Mouse (Mus musculus) stomach, embryonic 14.5 days (tissue): Measurements from ENCODE around the gene Car9. TPM values are rescaled to one million over a fixed set of nuclear protein-coding genes. Genes with fewer than 3 reads are reported as not detected.

Experiments
- ATAC-seq: fragments of 200-750 bp; cut with Nextera tagmentation; 2 replicates; pipeline ENCODE4 v1.8.0; 2017; ENCODE audit warnings: low read depth, moderate TSS enrichment; ENCODE audit not compliant: insufficient number of reproducible peaks, insufficient read depth, low FRiP score
- H3K27ac ChIP-seq: fragments of 300-500 bp; sonication (generic); 2 replicates; pipeline ENCODE4 v1.5.1; 2014; ENCODE audit warnings: mild to moderate bottlenecking, low read length, moderate library complexity, mixed read lengths
- H3K27me3 ChIP-seq: fragments of 300-500 bp; sonication (generic); 2 replicates; pipeline ENCODE4 v1.6.1; 2014; ENCODE audit warnings: low read length, control low read depth, mixed read lengths; ENCODE audit not compliant: control insufficient read depth, insufficient read depth
- H3K36me3 ChIP-seq: fragments of 300-500 bp; sonication (generic); 2 replicates; pipeline ENCODE4 v1.6.1; 2014; ENCODE audit warnings: mild to moderate bottlenecking, control low read depth, low read length, moderate library complexity, mixed read lengths; ENCODE audit not compliant: control insufficient read depth, insufficient read depth
- H3K4me1 ChIP-seq: fragments of 300-500 bp; sonication (generic); 2 replicates; pipeline ENCODE4 v1.6.1; 2014; ENCODE audit warnings: low read length, control low read depth, mixed read lengths; ENCODE audit not compliant: control insufficient read depth, insufficient read depth
- H3K4me2 ChIP-seq: fragments of 300-500 bp; sonication (generic); replicated peaks from 2 replicates; pipeline ENCODE4 v1.6.1; 2014; ENCODE audit warnings: low read depth, low read length, control low read depth
- H3K4me3 ChIP-seq: fragments of 300-500 bp; sonication (generic); 2 replicates; pipeline ENCODE4 v1.5.1; 2014; ENCODE audit warnings: low read depth, low read length, control low read depth
- H3K9ac ChIP-seq: fragments of 300-500 bp; sonication (generic); replicated peaks from 2 replicates; pipeline ENCODE4 v1.6.1; 2014; ENCODE audit warnings: low read depth, mild to moderate bottlenecking, control low read depth, low read length, moderate library complexity, mixed read lengths
- H3K9me3 ChIP-seq: fragments of 300-500 bp; sonication (generic); 2 replicates; pipeline ENCODE4 v1.6.1; 2016; ENCODE audit warnings: low read depth, low read length, control low read depth; ENCODE audit not compliant: control insufficient read depth
- WGBS: fragments of 180-500 bp; shearing (Covaris S2); extraction: QIAGEN DNeasy Blood & Tissue Kit; methylation state at CpG from one replicate; pipeline ENCODE4 v1.1.7; 2014; 5-methylcytosine and 5-hydroxymethylcytosine counted together
- polyA plus RNA-seq: library from polyadenylated mRNA; unstranded; fragments of >200 nt; fragmentation: Nextera tagmentation; extraction: Ambion mirVana; gene quantifications from 2 replicates; pipeline ENCODE4 v1.2.1, GENCODE M21; 2014

Car9 gene
- polyA plus RNA-seq, 1 experiment from 2014 or later = 2.8 TPM

DNA sequence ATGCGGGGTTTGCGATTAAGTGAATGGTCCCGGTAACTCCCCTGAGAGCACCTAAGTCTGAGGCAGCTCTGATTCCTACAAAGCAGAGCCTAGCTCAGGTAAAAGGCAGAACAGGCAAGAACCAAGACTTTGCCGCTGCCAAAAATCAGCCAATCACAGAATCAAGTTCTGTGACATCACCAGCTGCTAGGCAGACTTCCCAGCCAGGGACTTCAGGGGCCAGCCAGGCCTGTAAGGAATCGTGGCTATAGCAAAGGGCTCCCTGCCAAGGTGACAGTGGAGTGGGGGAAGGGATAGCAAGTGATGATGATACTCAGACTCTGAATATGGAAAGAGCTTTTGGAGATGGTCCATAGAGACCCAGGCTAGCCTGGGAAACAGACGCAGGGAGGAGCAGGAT lies 13.2 kb downstream of the Car9 start:
- no peak for ATAC-seq
- peaks cover 19% of the 10 kb centered on the region; the same call in 1 of the 2 replicates for H3K4me1 ChIP-seq
- 0 out of 2 replicates have a peak overlapping the region, but pooled peaks have one; percentile 1 for H3K9ac ChIP-seq
- peaks cover 25% of the 10 kb centered on the region for H3K36me3 ChIP-seq
- peak overlapping the region; percentile 49 for H3K4me3 ChIP-seq
- no peaks in the 10 kb centered on the region for H3K9me3 ChIP-seq
- H3K27ac ChIP-seq = peak overlapping the region; percentile 16; the same call in 1 of the 2 replicates
- H3K4me2 ChIP-seq = peak overlapping the region; percentile 68
- 9% methylated on average over 6 of the region's 6 CpGs for WGBS
- no peaks in the 10 kb centered on the region for H3K27me3 ChIP-seq

DNA sequence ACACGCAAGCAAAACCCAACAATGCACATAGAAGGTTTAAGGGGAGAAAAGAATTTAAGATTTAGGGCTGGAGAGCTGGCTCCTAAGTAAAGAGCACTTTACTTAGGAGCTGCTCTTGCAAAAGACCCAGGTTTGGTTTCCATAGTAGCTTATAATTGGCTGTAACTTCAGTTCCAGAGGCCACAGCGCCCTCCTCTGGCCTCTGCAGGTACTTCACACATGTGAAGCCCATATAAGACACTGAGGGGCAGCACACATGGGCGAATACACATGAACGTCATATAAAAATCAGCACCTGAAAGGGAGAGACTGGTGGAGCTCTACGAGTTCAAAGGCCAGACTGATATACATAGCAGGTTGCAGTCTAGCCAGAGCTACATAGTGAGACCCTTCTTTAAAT lies 21.1 kb downstream of the Car9 start:
- WGBS = 71% methylated on average over 5 of the region's 5 CpGs
- Histone ChIP-seq H3K4me3 (no peak overlapping the region), H3K27me3 (no peaks in the 10 kb centered on the region), H3K27ac (no peak overlapping the region), H3K4me2 (no peak overlapping the region), H3K4me1 (peaks cover 8% of the 10 kb centered on the region; the same call in 1 of the 2 replicates), H3K36me3 (peaks cover 19% of the 10 kb centered on the region), H3K9me3 (no peaks in the 10 kb centered on the region), H3K9ac (no peak overlapping the region)
- no peak for ATAC-seq

DNA sequence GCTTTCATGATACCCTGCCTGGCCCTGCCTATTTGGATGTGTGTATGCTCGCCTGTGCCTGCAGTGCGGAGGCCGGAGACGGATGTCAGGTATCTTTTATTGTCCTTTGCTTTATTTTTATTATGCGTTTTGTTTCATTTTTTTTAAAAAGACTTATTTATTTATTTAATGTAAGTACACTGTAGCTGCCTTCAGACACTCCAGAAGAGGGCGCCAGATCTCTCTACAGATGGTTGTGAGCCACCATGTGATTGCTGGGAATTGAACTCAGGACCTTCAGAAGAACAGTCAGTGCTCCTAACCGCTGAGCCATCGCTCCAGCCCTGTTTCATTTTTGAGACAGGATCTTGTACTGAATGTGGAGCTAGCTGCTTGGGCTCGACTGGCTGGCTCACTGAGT lies 21.7 kb downstream of the Car9 start:
- Histone ChIP-seq H3K27me3 (no peaks in the 10 kb centered on the region), H3K4me3 (no peak overlapping the region), H3K4me1 (peaks cover 8% of the 10 kb centered on the region; the same call in 1 of the 2 replicates), H3K27ac (no peak overlapping the region), H3K36me3 (peaks cover 25% of the 10 kb centered on the region), H3K9ac (no peak overlapping the region), H3K4me2 (no peak overlapping the region), H3K9me3 (no peaks in the 10 kb centered on the region)
- no peak for ATAC-seq
- WGBS = 78% methylated on average over 9 of the region's 9 CpGs

DNA sequence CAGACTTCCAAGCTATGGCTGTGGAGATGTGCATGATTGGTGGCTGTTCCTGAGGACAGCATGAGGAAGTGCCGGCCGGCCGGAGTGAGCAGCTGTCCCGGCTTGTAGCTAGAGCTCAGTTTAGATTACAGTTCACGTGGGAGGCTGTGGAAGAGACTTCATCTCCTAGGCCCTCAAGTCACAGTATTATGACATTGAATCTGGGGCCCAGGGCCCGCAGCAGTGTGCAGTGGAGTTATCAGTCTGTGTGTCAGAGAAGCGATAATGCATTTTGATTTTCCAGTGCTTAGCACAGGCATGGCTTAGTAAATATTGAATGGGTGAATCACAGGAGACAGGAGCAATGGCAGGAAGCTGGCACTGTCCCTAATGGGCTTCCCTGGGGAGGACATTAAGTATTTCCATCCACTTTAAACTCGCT lies 23.3 kb downstream of the Car9 start:
- Histone ChIP-seq H3K27me3 (no peaks in the 10 kb centered on the region), H3K9me3 (no peaks in the 10 kb centered on the region), H3K27ac (peak overlapping the region; percentile 33), H3K4me1 (0 out of 2 replicates have a peak, but pooled peaks cover 4% of the 10 kb centered on the region), H3K4me3 (no peak overlapping the region), H3K4me2 (no peak overlapping the region), H3K9ac (no peak overlapping the region), H3K36me3 (peaks cover 40% of the 10 kb centered on the region)
- 52% methylated on average over 8 of the region's 8 CpGs for WGBS
- no peak for ATAC-seq

DNA sequence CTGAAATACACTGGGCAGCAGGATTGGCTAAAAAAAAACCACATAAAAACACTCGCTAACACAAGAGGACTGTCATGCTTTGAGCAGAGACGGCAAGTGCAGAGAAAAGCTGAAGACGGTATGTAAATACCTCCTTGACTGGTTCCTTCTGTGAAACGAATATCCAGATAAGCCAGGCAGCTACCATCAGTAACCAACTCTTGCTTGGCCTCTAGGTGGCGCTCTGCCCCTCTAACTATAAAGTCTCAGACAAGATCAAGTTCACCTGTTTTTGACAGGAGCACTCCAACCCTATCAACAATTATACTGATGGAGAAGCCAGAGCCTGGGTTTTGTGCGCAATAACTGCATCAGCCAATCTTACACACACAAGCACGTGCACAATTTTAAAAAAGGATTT lies 23.8 kb downstream of the Car9 start:
- Histone ChIP-seq H3K9ac (no peak overlapping the region), H3K27ac (peak overlapping the region; percentile 33; the same call in 1 of the 2 replicates), H3K4me1 (0 out of 2 replicates have a peak, but pooled peaks cover 4% of the 10 kb centered on the region), H3K27me3 (no peaks in the 10 kb centered on the region), H3K4me3 (no peak overlapping the region), H3K9me3 (no peaks in the 10 kb centered on the region), H3K36me3 (peaks cover 45% of the 10 kb centered on the region), H3K4me2 (no peak overlapping the region)
- no peak for ATAC-seq
- 14% methylated on average over 7 of the region's 7 CpGs for WGBS

DNA sequence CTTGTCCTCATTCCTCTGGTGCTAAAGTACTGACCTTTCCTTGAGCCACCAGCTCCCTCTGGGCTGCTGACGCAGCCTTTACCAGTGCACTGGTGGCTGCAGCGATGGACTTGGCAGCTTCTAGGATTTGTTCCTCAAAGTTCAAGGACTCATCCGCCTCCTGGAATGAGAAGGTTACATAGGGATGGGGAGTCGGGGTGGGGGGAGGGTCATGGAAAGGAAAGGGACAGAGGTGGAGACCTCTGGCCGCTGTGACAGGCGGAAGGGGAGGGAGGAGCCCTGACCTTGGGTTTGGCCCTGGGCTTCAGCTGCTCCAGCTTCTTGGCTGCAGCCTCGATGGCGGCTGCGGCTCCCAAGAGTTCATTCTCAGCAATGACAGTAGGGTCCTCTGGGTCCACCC lies 26.5 kb downstream of the Car9 start:
- Histone ChIP-seq H3K4me3 (no peak overlapping the region), H3K9me3 (no peaks in the 10 kb centered on the region), H3K27me3 (no peaks in the 10 kb centered on the region), H3K36me3 (peaks cover 70% of the 10 kb centered on the region), H3K4me2 (no peak overlapping the region), H3K9ac (no peak overlapping the region), H3K27ac (no peak overlapping the region), H3K4me1 (0 out of 2 replicates have a peak, but pooled peaks cover 4% of the 10 kb centered on the region)
- 87% methylated on average over 9 of the region's 9 CpGs for WGBS
- ATAC-seq = no peak

DNA sequence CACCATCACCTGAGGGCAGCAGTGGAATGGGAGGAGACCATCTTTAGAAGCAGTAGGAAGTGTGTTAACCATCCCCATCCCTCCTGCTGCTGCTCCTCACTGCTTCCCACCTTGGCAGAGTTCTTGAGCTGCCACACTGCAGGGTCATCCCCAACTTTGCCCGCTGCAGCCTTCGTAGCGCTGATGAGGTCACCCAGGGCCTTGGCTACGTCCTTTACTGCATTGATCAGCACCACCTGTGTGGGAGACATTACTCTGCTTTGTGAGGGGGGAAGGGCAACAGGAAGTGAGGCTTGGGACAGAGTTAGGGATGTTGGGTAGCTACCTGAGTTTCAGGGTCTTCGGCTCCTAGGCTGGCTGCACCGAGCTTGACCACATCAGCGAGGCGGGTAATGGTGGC lies 28.9 kb downstream of the Car9 start:
- Histone ChIP-seq H3K4me3 (no peak overlapping the region), H3K27ac (no peak overlapping the region), H3K9ac (no peak overlapping the region), H3K27me3 (no peaks in the 10 kb centered on the region), H3K36me3 (peaks cover 93% of the 10 kb centered on the region), H3K9me3 (no peaks in the 10 kb centered on the region), H3K4me1 (no peaks in the 10 kb centered on the region), H3K4me2 (no peak overlapping the region)
- 93% methylated on average over 8 of the region's 8 CpGs for WGBS
- ATAC-seq = no peak

DNA sequence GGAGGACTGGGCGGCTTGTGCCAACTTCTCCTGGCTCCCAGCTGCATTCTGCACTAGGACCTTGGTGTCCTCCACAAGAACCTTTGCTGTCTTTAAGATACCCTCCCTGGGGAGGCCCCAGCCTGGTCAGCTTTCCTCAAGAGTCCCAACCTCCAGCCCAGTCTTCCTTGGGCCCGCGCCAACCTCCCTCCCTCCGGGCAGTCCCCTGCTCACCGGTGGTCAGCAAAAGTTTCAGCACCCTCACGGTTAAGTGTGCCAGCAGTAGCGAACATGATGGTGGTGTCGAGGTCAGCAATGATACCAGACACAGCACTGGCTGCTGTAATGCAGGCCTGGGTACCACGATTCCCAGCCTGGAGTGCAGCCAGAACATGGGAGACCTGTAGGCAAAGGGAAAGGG lies 29.3 kb downstream of the Car9 start:
- H3K4me1 ChIP-seq = no peaks in the 10 kb centered on the region
- WGBS = 93% methylated on average over 9 of the region's 9 CpGs
- H3K36me3 ChIP-seq = peaks cover 97% of the 10 kb centered on the region
- no peaks in the 10 kb centered on the region for H3K27me3 ChIP-seq
- no peak overlapping the region for H3K4me3 ChIP-seq
- H3K9me3 ChIP-seq = no peaks in the 10 kb centered on the region
- no peak overlapping the region for H3K9ac ChIP-seq
- no peak overlapping the region for H3K4me2 ChIP-seq
- no peak for ATAC-seq
- no peak overlapping the region for H3K27ac ChIP-seq

DNA sequence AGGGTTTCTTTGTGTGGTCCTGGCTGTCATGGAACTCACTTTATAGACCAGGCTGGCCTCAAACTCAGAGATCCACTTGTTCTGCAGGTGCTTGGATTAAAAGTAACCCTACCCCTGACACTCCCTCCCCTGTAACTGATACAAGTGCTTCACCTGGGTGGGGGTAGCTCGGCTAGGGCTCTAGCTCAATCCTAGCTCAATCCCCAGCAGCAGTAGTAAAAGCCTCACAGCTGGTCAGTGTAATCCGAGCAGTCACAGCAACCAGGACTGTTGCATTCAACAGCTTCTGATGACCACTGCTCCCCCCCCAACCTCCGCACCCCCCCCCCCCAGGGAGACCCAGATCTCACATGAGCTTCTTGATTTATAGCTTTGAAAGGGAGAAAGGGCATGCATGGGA lies 35.3 kb downstream of the Car9 start:
- no peak for ATAC-seq
- no peak overlapping the region for H3K9ac ChIP-seq
- WGBS = 69% methylated on average over 3 of the region's 3 CpGs

More for the DNA sequence above, 35.3 kb downstream of the Car9 start:
- Histone ChIP-seq H3K4me2 (no peak overlapping the region), H3K27me3 (no peaks in the 10 kb centered on the region), H3K4me1 (no peaks in the 10 kb centered on the region), H3K27ac (no peak overlapping the region), H3K9me3 (no peaks in the 10 kb centered on the region), H3K4me3 (no peak overlapping the region), H3K36me3 (peaks cover 96% of the 10 kb centered on the region)
